Mouse (Mus musculus): Measurements from ENCODE around the gene Invs. TPM values are rescaled to one million over a fixed set of nuclear protein-coding genes. Genes with fewer than 3 reads are reported as not detected.

The Invs gene
- polyA plus RNA-seq, 1 experiment from 2014 or later: 1.9 TPM

- H3K4me3 ChIP-seq (replicated peaks): no peak overlapping the region
- no peak overlapping the region for H3K9ac ChIP-seq
- peak overlapping the region; percentile 36; the same call in 1 of the 2 replicates for H3K4me2 ChIP-seq
- 39% methylated on average over 18 of the region's 18 CpGs for WGBS (ENCODE audit: insufficient replicate concordance)
- no peak overlapping the region for H3K27ac ChIP-seq (replicated peaks)
- H3K36me3 ChIP-seq (replicated peaks): no peaks in the 10 kb centered on the region
- H3K4me1 ChIP-seq (replicated peaks): no peaks in the 10 kb centered on the region
- no peaks in the 10 kb centered on the region for H3K27me3 ChIP-seq
- ATAC-seq (ENCODE audit: insufficient read depth): no peak
- no peaks in the 10 kb centered on the region for H3K9me3 ChIP-seq (replicated peaks)
Measured at GRCm38 (mm10) chr4:48407350-48408039, 127.9 kb downstream of the Invs start.

GRCm38 (mm10) chr4:48413473-48413872 is 133.9 kb downstream of the Invs start:
- peak overlapping the region; percentile 7; the same call in 1 of the 2 replicates for H3K4me2 ChIP-seq
- no peak overlapping the region for H3K4me3 ChIP-seq (replicated peaks)
- H3K27ac ChIP-seq (replicated peaks): no peak overlapping the region
- ATAC-seq (ENCODE audit: insufficient read depth): peak; percentile 74
- H3K9ac ChIP-seq: no peak overlapping the region
- peaks cover 7% of the 10 kb centered on the region; the same call in 1 of the 2 replicates for H3K4me1 ChIP-seq (replicated peaks)
- H3K36me3 ChIP-seq (replicated peaks): no peaks in the 10 kb centered on the region
- no peaks in the 10 kb centered on the region for H3K9me3 ChIP-seq (replicated peaks)
- WGBS (ENCODE audit: insufficient replicate concordance): 43% methylated on average over 8 of the region's 8 CpGs
- H3K27me3 ChIP-seq: no peaks in the 10 kb centered on the region

- 80% methylated on average over 10 of the region's 10 CpGs for WGBS (ENCODE audit: insufficient replicate concordance)
- no peaks in the 10 kb centered on the region for H3K36me3 ChIP-seq (replicated peaks)
- H3K9ac ChIP-seq: no peak overlapping the region
- no peak overlapping the region for H3K27ac ChIP-seq (replicated peaks)
- H3K9me3 ChIP-seq (replicated peaks): no peaks in the 10 kb centered on the region
- no peak overlapping the region for H3K4me2 ChIP-seq
- no peak for ATAC-seq (ENCODE audit: insufficient read depth)
- peaks cover 7% of the 10 kb centered on the region; the same call in 1 of the 2 replicates for H3K4me1 ChIP-seq (replicated peaks)
- H3K27me3 ChIP-seq: no peaks in the 10 kb centered on the region
- H3K4me3 ChIP-seq (replicated peaks): no peak overlapping the region
Measured at GRCm38 (mm10) chr4:48415838-48416335, 136.3 kb downstream of the Invs start.

GRCm38 (mm10) chr4:48418831-48419468 is 139.4 kb downstream of the Invs start:
- no peaks in the 10 kb centered on the region for H3K9me3 ChIP-seq (replicated peaks)
- WGBS (ENCODE audit: insufficient replicate concordance): 72% methylated on average over 8 of the region's 8 CpGs
- H3K4me1 ChIP-seq (replicated peaks): no peaks in the 10 kb centered on the region
- H3K36me3 ChIP-seq (replicated peaks): no peaks in the 10 kb centered on the region
- no peaks in the 10 kb centered on the region for H3K27me3 ChIP-seq
- ATAC-seq (ENCODE audit: insufficient read depth): 0 out of 2 replicates have a peak, but pooled peaks have one; percentile 31
- no peak overlapping the region for H3K4me3 ChIP-seq (replicated peaks)
- H3K4me2 ChIP-seq: no peak overlapping the region
- no peak overlapping the region for H3K9ac ChIP-seq
- no peak overlapping the region for H3K27ac ChIP-seq (replicated peaks)

- no peaks in the 10 kb centered on the region for H3K4me1 ChIP-seq (replicated peaks)
- H3K4me2 ChIP-seq: no peak overlapping the region
- ATAC-seq (ENCODE audit: insufficient read depth): no peak
- no peak overlapping the region for H3K27ac ChIP-seq (replicated peaks)
- H3K36me3 ChIP-seq (replicated peaks): no peaks in the 10 kb centered on the region
- WGBS (ENCODE audit: insufficient replicate concordance): 88% methylated on average over 1 of the region's 1 CpGs
- no peaks in the 10 kb centered on the region for H3K27me3 ChIP-seq
- no peaks in the 10 kb centered on the region for H3K9me3 ChIP-seq (replicated peaks)
- H3K9ac ChIP-seq: no peak overlapping the region
- H3K4me3 ChIP-seq (replicated peaks): no peak overlapping the region
Measured at GRCm38 (mm10) chr4:48422633-48423032, 143.1 kb downstream of the Invs start.

- H3K9ac ChIP-seq: no peak overlapping the region
- no peaks in the 10 kb centered on the region for H3K27me3 ChIP-seq
- no peak overlapping the region for H3K4me2 ChIP-seq
- H3K9me3 ChIP-seq (replicated peaks): no peaks in the 10 kb centered on the region
- 40% methylated on average over 2 of the region's 2 CpGs for WGBS (ENCODE audit: insufficient replicate concordance)
- no peak for ATAC-seq (ENCODE audit: insufficient read depth)
- peaks cover 3% of the 10 kb centered on the region; the same call in 1 of the 2 replicates for H3K4me1 ChIP-seq (replicated peaks)
- H3K4me3 ChIP-seq (replicated peaks): no peak overlapping the region
- H3K36me3 ChIP-seq (replicated peaks): peaks cover 2% of the 10 kb centered on the region; the same call in 1 of the 2 replicates
- H3K27ac ChIP-seq (replicated peaks): no peak overlapping the region
Measured at GRCm38 (mm10) chr4:48423738-48424137, 144.2 kb downstream of the Invs start.

- H3K9me3 ChIP-seq (replicated peaks): no peaks in the 10 kb centered on the region
- no peak overlapping the region for H3K27ac ChIP-seq (replicated peaks)
- H3K9ac ChIP-seq: no peak overlapping the region
- H3K4me1 ChIP-seq (replicated peaks): peaks cover 3% of the 10 kb centered on the region; the same call in 1 of the 2 replicates
- ATAC-seq (ENCODE audit: insufficient read depth): no peak
- peaks cover 37% of the 10 kb centered on the region for H3K36me3 ChIP-seq (replicated peaks)
- H3K4me3 ChIP-seq (replicated peaks): no peak overlapping the region
- no peak overlapping the region for H3K4me2 ChIP-seq
- WGBS (ENCODE audit: insufficient replicate concordance): 71% methylated on average over 3 of the region's 3 CpGs
- H3K27me3 ChIP-seq: no peaks in the 10 kb centered on the region
Measured at GRCm38 (mm10) chr4:48427413-48427812, 147.9 kb downstream of the Invs start.

- H3K36me3 ChIP-seq (replicated peaks): peaks cover 43% of the 10 kb centered on the region
- 61% methylated on average over 2 of the region's 2 CpGs for WGBS (ENCODE audit: insufficient replicate concordance)
- no peak overlapping the region for H3K4me2 ChIP-seq
- ATAC-seq (ENCODE audit: insufficient read depth): no peak
- H3K9ac ChIP-seq: no peak overlapping the region
- H3K27ac ChIP-seq (replicated peaks): no peak overlapping the region
- H3K4me3 ChIP-seq (replicated peaks): no peak overlapping the region
- no peaks in the 10 kb centered on the region for H3K27me3 ChIP-seq
- H3K9me3 ChIP-seq (replicated peaks): no peaks in the 10 kb centered on the region
- H3K4me1 ChIP-seq (replicated peaks): peaks cover 3% of the 10 kb centered on the region; the same call in 1 of the 2 replicates
Measured at GRCm38 (mm10) chr4:48428054-48428453, 148.5 kb downstream of the Invs start.

- H3K4me1 ChIP-seq (replicated peaks): no peaks in the 10 kb centered on the region
- ATAC-seq (ENCODE audit: insufficient read depth): no peak
- H3K9me3 ChIP-seq (replicated peaks): no peaks in the 10 kb centered on the region
- H3K27me3 ChIP-seq: no peaks in the 10 kb centered on the region
- H3K4me3 ChIP-seq (replicated peaks): no peak overlapping the region
- H3K36me3 ChIP-seq (replicated peaks): peaks cover 63% of the 10 kb centered on the region
- no peak overlapping the region for H3K27ac ChIP-seq (replicated peaks)
- no peak overlapping the region for H3K9ac ChIP-seq
- 88% methylated on average over 2 of the region's 2 CpGs for WGBS (ENCODE audit: insufficient replicate concordance)
- no peak overlapping the region for H3K4me2 ChIP-seq
Measured at GRCm38 (mm10) chr4:48454106-48454773, 174.7 kb downstream of the Invs start.

GRCm38 (mm10) chr4:48458436-48458835 is 178.9 kb downstream of the Invs start:
- H3K36me3 ChIP-seq (replicated peaks): peaks cover 59% of the 10 kb centered on the region
- WGBS (ENCODE audit: insufficient replicate concordance): 82% methylated on average over 6 of the region's 6 CpGs

GRCm38 (mm10) chr4:48461060-48461459 is 181.5 kb downstream of the Invs start:
- no peaks in the 10 kb centered on the region for H3K4me1 ChIP-seq (replicated peaks)
- ATAC-seq (ENCODE audit: insufficient read depth): no peak
- WGBS (ENCODE audit: insufficient replicate concordance): 74% methylated on average over 1 of the region's 1 CpGs
- H3K27me3 ChIP-seq: no peaks in the 10 kb centered on the region
- no peaks in the 10 kb centered on the region for H3K9me3 ChIP-seq (replicated peaks)
- H3K9ac ChIP-seq: no peak overlapping the region
- H3K27ac ChIP-seq (replicated peaks): no peak overlapping the region
- H3K4me3 ChIP-seq (replicated peaks): no peak overlapping the region
- H3K4me2 ChIP-seq: no peak overlapping the region
- peaks cover 52% of the 10 kb centered on the region for H3K36me3 ChIP-seq (replicated peaks)

More at GRCm38 (mm10) chr4:48458436-48458835, 178.9 kb downstream of the Invs start:
- H3K4me1 ChIP-seq (replicated peaks): no peaks in the 10 kb centered on the region
- H3K4me3 ChIP-seq (replicated peaks): no peak overlapping the region
- no peaks in the 10 kb centered on the region for H3K27me3 ChIP-seq
- no peak for ATAC-seq (ENCODE audit: insufficient read depth)
- no peak overlapping the region for H3K4me2 ChIP-seq
- H3K9ac ChIP-seq: no peak overlapping the region
- no peak overlapping the region for H3K27ac ChIP-seq (replicated peaks)
- H3K9me3 ChIP-seq (replicated peaks): no peaks in the 10 kb centered on the region
